Mouse (Mus musculus) CH12.LX (cell line): Measurements from ENCODE around the gene Rdx. TPM values are rescaled to one million over a fixed set of nuclear protein-coding genes. Genes with fewer than 3 reads are reported as not detected.

Source experiments
- DNase-seq: peaks from one replicate; pipeline ENCODE4 v3.0.0-alpha.2; 2013; ENCODE audit errors: extremely low read depth
- H3K27ac ChIP-seq: 2 replicates; pipeline ENCODE4 v1.5.1; 2012; ENCODE audit warnings: low read depth, mild to moderate bottlenecking, control low read depth, moderate library complexity; ENCODE audit not compliant: insufficient read depth
- H3K27me3 ChIP-seq: replicated peaks from 2 replicates; pipeline ENCODE3; 2012; ENCODE audit warnings: inconsistent platforms
- H3K36me3 ChIP-seq, 2 experiments: replicated peaks in 1 of 2; 2 replicates each; pipeline versions ENCODE3 to v1.6.1; 2012; ENCODE audit warnings: inconsistent platforms in 1 of 2, low read length in 1 of 2, mild to moderate bottlenecking in 1 of 2, mixed read lengths in 1 of 2, moderate library complexity in 1 of 2; ENCODE audit not compliant: control insufficient read depth in 1 of 2, insufficient read depth in 1 of 2
- H3K4me1 ChIP-seq, 2 experiments: 2 replicates each; pipeline ENCODE4 v1.6.1; 2012; ENCODE audit warnings: inconsistent platforms in 1 of 2, moderate library complexity in 1 of 2; ENCODE audit not compliant: insufficient read depth in 2 of 2, control insufficient read depth in 1 of 2
- H3K4me2 ChIP-seq: 2 replicates; pipeline ENCODE4 v1.6.1; 2012; ENCODE audit warnings: low read depth, mild to moderate bottlenecking, control low read depth; ENCODE audit not compliant: poor library complexity, insufficient read depth, severe bottlenecking
- H3K4me3 ChIP-seq, 3 experiments: fragments of 150-350 bp in 1 of 3; sonication (generic) in 1 of 3; replicated peaks in 1 of 3; 2 replicates each; pipeline versions ENCODE3 to v1.5.1; 2011 to 2012; ENCODE audit warnings: low read depth in 2 of 3, low read length in 2 of 3, mild to moderate bottlenecking in 2 of 3, moderate library complexity in 2 of 3, control low read depth in 1 of 3, improper control_type of control experiment in 1 of 3, inconsistent platforms in 1 of 3, mixed read lengths in 1 of 3; ENCODE audit not compliant: poor library complexity in 1 of 3
- H3K79me2 ChIP-seq: replicated peaks from 2 replicates; pipeline ENCODE4 v1.6.1; 2012; ENCODE audit warnings: mild to moderate bottlenecking, moderate library complexity; ENCODE audit not compliant: control insufficient read depth, poor library complexity, insufficient read depth, severe bottlenecking; ENCODE audit errors: extremely low read depth
- H3K9ac ChIP-seq: 2 replicates; pipeline ENCODE4 v1.6.1; 2012; ENCODE audit warnings: low read depth, mild to moderate bottlenecking, control low read depth, moderate library complexity; ENCODE audit not compliant: insufficient read depth
- H3K9me3 ChIP-seq: replicated peaks from 2 replicates; pipeline ENCODE3; 2012; ENCODE audit warnings: low read length, inconsistent platforms, mixed read lengths
- BHLHE40 ChIP-seq: IDR thresholded peaks from 2 replicates; pipeline ENCODE4 v1.6.1; 2011; ENCODE audit warnings: mild to moderate bottlenecking, low read depth, low read length, improper control_type of control experiment
- CHD1 ChIP-seq: IDR thresholded peaks from 2 replicates; pipeline ENCODE4 v1.6.1; 2012; ENCODE audit warnings: low read depth, low read length, improper control_type of control experiment, inconsistent platforms
- CHD2 ChIP-seq: IDR thresholded peaks from 2 replicates; pipeline ENCODE4 v1.6.1; 2011; ENCODE audit warnings: low read length, improper control_type of control experiment
- CTCF ChIP-seq, 2 experiments: IDR thresholded peaks in 1 of 2; conservative IDR thresholded peaks in 1 of 2; 2 replicates each; pipeline ENCODE4 v1.5.1; 2011 to 2012; ENCODE audit warnings: low read depth in 2 of 2, low read length in 2 of 2, improper control_type of control experiment in 1 of 2, inconsistent platforms in 1 of 2, mild to moderate bottlenecking in 1 of 2, moderate library complexity in 1 of 2
- E2F4 ChIP-seq: IDR thresholded peaks from 2 replicates; pipeline ENCODE4 v1.6.1; 2011; ENCODE audit warnings: low read depth, low read length, improper control_type of control experiment; ENCODE audit not compliant: insufficient replicate concordance
- ELF1 ChIP-seq: IDR thresholded peaks from 2 replicates; pipeline ENCODE4 v1.6.1; 2014; ENCODE audit warnings: low read depth, mild to moderate bottlenecking, inconsistent platforms, low read length, improper control_type of control experiment
- EP300 ChIP-seq: IDR thresholded peaks from 2 replicates; pipeline ENCODE4 v1.6.1; 2011; ENCODE audit warnings: low read length, improper control_type of control experiment
- IRF4 ChIP-seq: IDR thresholded peaks from 2 replicates; pipeline ENCODE4 v1.6.1; 2014; ENCODE audit warnings: low read depth, mild to moderate bottlenecking, inconsistent platforms, low read length, improper control_type of control experiment
- JUN ChIP-seq: IDR thresholded peaks from 2 replicates; pipeline ENCODE4 v1.6.1; 2011; ENCODE audit warnings: low read depth, mild to moderate bottlenecking, low read length, improper control_type of control experiment, moderate library complexity; ENCODE audit not compliant: insufficient read depth
- JUND ChIP-seq: conservative IDR thresholded peaks from 2 replicates; pipeline ENCODE4 v1.6.1; 2011; ENCODE audit warnings: low read depth, low read length, improper control_type of control experiment
- MAX ChIP-seq: IDR thresholded peaks from 2 replicates; pipeline ENCODE4 v1.6.1; 2011; ENCODE audit warnings: low read length, improper control_type of control experiment
- MAZ ChIP-seq: IDR thresholded peaks from 2 replicates; pipeline ENCODE4 v1.6.1; 2012; ENCODE audit warnings: low read depth, mild to moderate bottlenecking, inconsistent platforms, low read length, improper control_type of control experiment, moderate library complexity
- MXI1 ChIP-seq: IDR thresholded peaks from 2 replicates; pipeline ENCODE4 v1.6.1; 2011; ENCODE audit warnings: mild to moderate bottlenecking, low read depth, low read length, improper control_type of control experiment
- MYC ChIP-seq: IDR thresholded peaks from 2 replicates; pipeline ENCODE4 v1.6.1; 2011; ENCODE audit warnings: low read depth, mild to moderate bottlenecking, improper control_type of control experiment, low read length
- NELFE ChIP-seq: IDR thresholded peaks from 2 replicates; pipeline ENCODE4 v1.6.1; 2011; ENCODE audit warnings: low read depth, low read length, improper control_type of control experiment
- PAX5 ChIP-seq: IDR thresholded peaks from 2 replicates; pipeline ENCODE4 v1.6.1; 2012; ENCODE audit warnings: low read length, inconsistent platforms, mixed read lengths
- POLR2A ChIP-seq: IDR thresholded peaks from 2 replicates; pipeline ENCODE4 v1.6.1; 2011; ENCODE audit warnings: low read depth, mild to moderate bottlenecking, improper control_type of control experiment, low read length
- SIN3A ChIP-seq: IDR thresholded peaks from 2 replicates; pipeline ENCODE4 v1.6.1; 2012; ENCODE audit warnings: low read length, improper control_type of control experiment, inconsistent platforms
- SMC3 ChIP-seq: IDR thresholded peaks from 2 replicates; pipeline ENCODE4 v1.6.1; 2011; ENCODE audit warnings: low read depth, low read length, improper control_type of control experiment
- TBP ChIP-seq: conservative IDR thresholded peaks from 2 replicates; pipeline ENCODE4 v1.6.1; 2011; ENCODE audit warnings: low read depth, low read length, improper control_type of control experiment
- TCF12 ChIP-seq: IDR thresholded peaks from 2 replicates; pipeline ENCODE4 v1.6.1; 2014; ENCODE audit warnings: low read depth, mild to moderate bottlenecking, inconsistent platforms, low read length, improper control_type of control experiment
- USF1 ChIP-seq: IDR thresholded peaks from 2 replicates; pipeline ENCODE4 v1.6.1; 2014; ENCODE audit warnings: low read depth, mild to moderate bottlenecking, inconsistent platforms, low read length, improper control_type of control experiment
- USF2 ChIP-seq: conservative IDR thresholded peaks from 2 replicates; pipeline ENCODE4 v1.6.1; 2011; ENCODE audit warnings: low read depth, low read length, improper control_type of control experiment
- dilution Hi-C: fragments of 300-500 bp; cut with MboI; formaldehyde crosslinking; loops from 2 replicates; pipeline ENCODE4 v1.14.3; 2020; ENCODE audit warnings: low sequenced_read_pairs; ENCODE audit not compliant: extremely low pct_unique_long_range_greater_than_20kb, extremely low pct_ligation_motif_present
- in situ Hi-C: fragments of 300-500 bp; cut with MboI; formaldehyde crosslinking; loops from 3 replicates; pipeline ENCODE4 v1.14.3; 2019; ENCODE audit warnings: low sequenced_read_pairs, low pct_ligation_motif_present, low pct_unique_long_range_greater_than_20kb, mixed read lengths
- polyA plus RNA-seq: library from polyadenylated mRNA; unstranded; fragments of >175 nt; gene quantifications from 2 replicates; pipeline ENCODE4 v1.2.1, GENCODE M21; 2012; ENCODE audit warnings: low read depth; ENCODE audit not compliant: insufficient read length
- total RNA-seq, 2 experiments: library from RNA; depleted of rRNA; stranded (reverse); fragments of 300-350 nt in 1 of 2; fragments of >200 nt in 1 of 2; gene quantifications; 2 replicates each; pipeline ENCODE4 v1.2.3; 2012 to 2014

Rdx gene
- total and polyA plus RNA-seq, 3 experiments: 86.1 to 157 (median 125) TPM

GRCm38 (mm10) chr9:52012781-52013436, 34.1 kb upstream of the Rdx start:
- Histone ChIP-seq H3K9me3 (no peaks in the 10 kb centered on the region), H3K4me1 (peaks cover 0 to 6% of the 10 kb centered on the region in 2 experiments; a peak in 2 of 4 replicates), H3K4me3 (no peak overlapping the region), H3K79me2 (no peaks in the 10 kb centered on the region), H3K4me2 (no peak overlapping the region), H3K27ac (no peak overlapping the region), H3K9ac (no peak overlapping the region), H3K27me3 (no peaks in the 10 kb centered on the region), H3K36me3 (no peaks in the 10 kb centered on the region)
- no peak for TF ChIP-seq TBP
- TF ChIP-seq PAX5: no peak
- TF ChIP-seq CTCF (conservative IDR thresholded peaks at IDR 0.05 in 1 of 2, IDR thresholded peaks at IDR 0.05 in 1 of 2; ENCODE audit: low read depth in 2 of 2, low read length in 2 of 2): no peak
- no peak for TF ChIP-seq MAZ
- TF ChIP-seq NELFE: no peak
- no peak for DNase-seq
- dilution Hi-C loops (no loop called here), in situ Hi-C loops (no loop called here)

- no peak for DNase-seq
- dilution Hi-C loops: no loop called here
Observed at GRCm38 (mm10) chr9:52013900-52014455, 33.0 kb upstream of the Rdx start.

GRCm38 (mm10) chr9:52017091-52017490, 29.9 kb upstream of the Rdx start:
- no peaks in the 10 kb centered on the region for H3K79me2 ChIP-seq
- H3K4me2 ChIP-seq: 0 out of 2 replicates have a peak overlapping the region, but pooled peaks have one; percentile 57
- no peak overlapping the region for H3K27ac ChIP-seq
- dilution Hi-C loops (no loop called here), in situ Hi-C loops (no loop called here)
- H3K9me3 ChIP-seq: no peaks in the 10 kb centered on the region
- DNase-seq: no peak
- no peak overlapping the region for H3K9ac ChIP-seq
- no peak overlapping the region for H3K4me3 ChIP-seq
- TF ChIP-seq TBP: no peak
- no peak for TF ChIP-seq MAX
- peak; percentile 95 for TF ChIP-seq JUND
- peak; percentile 92 for TF ChIP-seq IRF4
- TF ChIP-seq POLR2A: no peak
- TF ChIP-seq ELF1: no peak
- TF ChIP-seq EP300: 0 out of 2 replicates have a peak, but pooled peaks have one; percentile 38
- no peak for TF ChIP-seq USF1
- TF ChIP-seq JUN: peak; percentile 84
- no peaks in the 10 kb centered on the region for H3K27me3 ChIP-seq
- H3K36me3 ChIP-seq: no peaks in the 10 kb centered on the region
- peaks cover 0 to 6% of the 10 kb centered on the region in 2 experiments; a peak in 2 of 4 replicates for H3K4me1 ChIP-seq

More at GRCm38 (mm10) chr9:52013900-52014455, 33.0 kb upstream of the Rdx start:
- in situ Hi-C loops: no loop called here
- Histone ChIP-seq H3K9ac (no peak overlapping the region), H3K4me2 (no peak overlapping the region), H3K27me3 (no peaks in the 10 kb centered on the region), H3K9me3 (no peaks in the 10 kb centered on the region), H3K79me2 (no peaks in the 10 kb centered on the region), H3K4me3 (no peak overlapping the region), H3K36me3 (no peaks in the 10 kb centered on the region), H3K27ac (no peak overlapping the region), H3K4me1 (peaks cover 0 to 6% of the 10 kb centered on the region in 2 experiments; a peak in 2 of 4 replicates)
- no peak for TF ChIP-seq USF2
- no peak for TF ChIP-seq MXI1
- TF ChIP-seq TCF12: no peak
- no peak for TF ChIP-seq E2F4
- no peak for TF ChIP-seq BHLHE40
- TF ChIP-seq CHD2: no peak
- no peak for TF ChIP-seq SMC3
- TF ChIP-seq CTCF (conservative IDR thresholded peaks at IDR 0.05 in 1 of 2, IDR thresholded peaks at IDR 0.05 in 1 of 2; ENCODE audit: low read depth in 2 of 2, low read length in 2 of 2): no peak
- no peak for TF ChIP-seq JUN
- TF ChIP-seq MAZ: no peak
- no peak for TF ChIP-seq CHD1
- TF ChIP-seq SIN3A: no peak
- no peak for TF ChIP-seq MAX
- no peak for TF ChIP-seq POLR2A
- TF ChIP-seq NELFE: no peak
- TF ChIP-seq MYC: no peak
